Mouse (Mus musculus): ENCODE measurements around the gene Kif3a.
"Not testable (repeated sequence)": the region's sequence is repeated elsewhere in the genome, so short reads cannot be mapped to it uniquely, and the experiment has no call there.

Kif3a gene

GRCm38 (mm10) chr11:53543021-53543420 is 24.2 kb upstream of the Kif3a start:
- DNase-seq (ENCODE audit: low spot score in 2 of 2): no peak

DNA sequence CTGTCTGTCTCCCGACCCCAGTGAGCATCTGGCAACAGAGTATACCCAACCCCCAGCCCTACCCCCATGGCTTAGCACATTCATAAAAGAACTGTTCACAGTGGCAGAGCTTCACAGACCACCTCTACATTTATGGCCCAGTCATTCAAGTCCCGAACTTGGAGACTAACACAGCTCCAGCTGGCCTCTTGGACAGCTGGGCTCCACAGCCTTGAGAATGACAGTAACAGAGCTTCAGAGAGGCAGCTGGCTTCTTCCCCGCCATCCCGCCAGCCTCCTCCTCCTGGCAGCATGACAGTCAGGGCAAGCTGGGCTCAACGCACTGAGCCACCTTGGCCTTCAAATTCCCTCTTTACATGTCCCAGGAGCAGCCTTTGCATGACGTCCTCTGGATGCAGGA is 20.9 kb upstream of the Kif3a start:
- no peak for DNase-seq (ENCODE audit: low spot score in 2 of 2)

DNA sequence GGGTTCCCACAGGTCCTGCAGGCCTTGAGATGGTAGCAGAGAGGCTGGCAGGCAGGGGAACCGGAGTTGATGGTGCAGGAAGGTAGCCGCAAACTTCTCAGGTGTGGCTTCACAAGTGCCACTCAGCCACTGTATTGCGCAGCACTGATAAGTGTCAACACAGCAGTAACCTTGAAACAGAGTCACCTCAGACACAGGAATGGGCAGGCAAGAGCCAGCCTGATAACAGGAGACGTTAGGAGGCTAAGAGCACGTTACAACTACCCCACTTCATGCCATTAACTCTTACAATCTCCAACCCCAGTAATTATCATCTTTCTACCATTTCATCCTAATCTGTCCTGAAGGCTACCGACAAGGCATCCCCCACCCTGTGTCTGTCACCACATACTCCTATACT is 19.6 kb upstream of the Kif3a start:
- DNase-seq (ENCODE audit: low spot score in 2 of 2): no peak

DNA sequence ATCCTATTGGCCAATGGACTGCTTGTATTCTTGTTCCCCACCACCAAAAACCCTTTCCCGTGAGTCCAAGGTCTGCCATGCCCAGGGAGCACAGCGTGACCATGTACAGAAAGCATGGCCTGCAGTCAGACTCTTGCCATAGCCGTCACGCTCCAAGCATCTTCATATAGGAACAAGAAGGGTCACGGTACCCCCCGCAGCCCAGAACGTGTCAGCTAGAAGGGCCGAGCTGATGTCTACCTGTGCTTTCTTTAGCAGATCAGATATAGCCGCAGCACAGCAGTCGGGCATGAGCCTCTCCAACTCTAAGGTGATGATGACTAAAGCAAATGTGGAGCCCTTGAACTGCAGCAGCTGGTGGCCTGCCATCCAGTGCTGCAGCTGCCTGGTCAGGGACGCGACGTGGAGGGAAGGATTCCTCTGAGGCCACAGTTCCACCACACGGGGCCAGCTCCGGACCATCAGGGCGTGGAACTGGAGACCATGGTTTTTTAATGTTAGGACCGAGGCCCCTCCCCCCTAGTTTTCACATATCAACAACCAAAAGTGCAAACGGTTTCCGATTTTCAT is 19.1 kb upstream of the Kif3a start:
- DNase-seq (ENCODE audit: low spot score in 2 of 2): no peak

DNA sequence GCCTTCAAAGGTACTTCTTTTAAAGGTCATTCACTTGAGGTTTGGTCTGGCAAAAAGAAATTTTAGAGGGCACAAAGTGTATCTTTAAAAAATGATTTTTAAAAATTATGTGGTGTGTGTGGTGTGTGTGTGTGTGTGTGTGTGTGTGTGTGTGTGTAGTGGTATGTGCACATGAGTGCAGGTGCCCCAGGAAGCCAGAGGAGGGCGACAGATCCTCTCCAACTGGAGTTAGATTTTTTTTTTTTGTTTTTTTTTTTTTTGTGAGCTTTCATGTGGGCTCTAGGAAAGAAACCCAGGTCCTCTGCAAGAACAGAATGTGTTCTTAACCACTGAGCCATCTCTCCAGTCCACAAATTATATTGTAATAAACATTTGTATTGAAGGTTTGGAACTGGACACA is 16.5 kb upstream of the Kif3a start:
- no peak for DNase-seq (ENCODE audit: low spot score in 2 of 2)

DNA sequence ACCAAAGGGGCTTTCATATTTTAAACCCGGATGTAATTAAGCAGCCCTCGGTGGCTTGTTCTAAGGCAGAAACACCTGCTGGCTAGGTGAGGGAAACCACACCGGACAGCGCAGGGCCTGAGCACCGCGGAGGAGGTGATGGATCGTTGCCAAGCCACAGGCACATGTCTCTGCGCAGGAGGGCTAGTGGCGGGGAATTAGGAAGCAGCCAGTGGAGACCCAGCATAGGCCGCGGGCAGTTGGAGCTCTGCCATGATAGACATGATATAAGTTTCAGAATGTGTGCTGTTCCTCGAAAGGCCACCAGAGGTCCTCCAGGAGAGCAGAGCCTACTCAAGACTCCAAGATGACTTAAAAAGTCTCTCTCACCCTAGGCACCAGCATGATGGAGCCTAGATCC is 15.4 kb upstream of the Kif3a start:
- no peak for DNase-seq (ENCODE audit: low spot score in 2 of 2)

DNA sequence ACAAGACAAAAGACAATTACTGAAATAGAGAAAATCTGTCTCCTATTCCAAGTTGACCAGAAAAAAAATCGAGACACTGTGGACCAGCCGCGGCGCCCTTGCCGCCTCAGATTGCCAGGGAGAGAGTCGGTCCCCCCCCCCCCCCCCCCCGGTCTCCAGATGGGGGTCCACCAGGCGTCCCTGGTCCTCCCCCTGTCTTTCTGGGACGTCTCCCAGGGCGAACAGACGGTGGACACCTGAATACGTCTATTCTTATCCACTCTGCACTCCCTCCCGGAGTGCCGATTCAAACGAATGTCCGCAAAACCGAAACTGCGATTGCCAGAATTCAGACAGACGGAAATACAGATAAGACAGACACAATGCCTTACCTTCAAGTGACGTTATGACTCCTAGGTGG is 10.7 kb upstream of the Kif3a start:
- not testable (repeated sequence) for DNase-seq (ENCODE audit: low spot score in 2 of 2)

GRCm38 (mm10) chr11:53557992-53558391 is 9.2 kb upstream of the Kif3a start:
- not testable (repeated sequence) for DNase-seq (ENCODE audit: low spot score in 2 of 2)

GRCm38 (mm10) chr11:53559980-53560379 is 7.2 kb upstream of the Kif3a start:
- DNase-seq (ENCODE audit: low spot score in 2 of 2): not testable (repeated sequence)

DNA sequence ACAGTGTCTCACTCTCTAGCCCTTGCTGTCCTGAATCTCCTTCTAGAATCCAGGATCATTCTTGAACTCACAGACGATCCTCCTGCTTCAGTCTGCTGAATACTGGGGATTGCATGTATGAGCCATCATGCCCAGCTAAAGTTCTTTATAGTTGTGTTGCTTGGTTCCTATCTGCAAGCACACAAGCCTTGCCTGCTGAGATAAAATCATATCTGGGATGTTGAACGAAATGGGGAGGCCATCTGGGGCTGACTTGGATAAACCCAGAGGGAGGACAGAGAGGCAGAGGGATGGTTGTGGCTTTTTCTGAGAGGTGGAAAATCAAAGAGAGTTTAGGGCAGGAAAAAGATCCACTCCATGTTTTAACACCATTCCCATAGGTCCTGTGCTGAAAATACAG is 5.2 kb upstream of the Kif3a start:
- DNase-seq (ENCODE audit: low spot score in 2 of 2): no peak

DNA sequence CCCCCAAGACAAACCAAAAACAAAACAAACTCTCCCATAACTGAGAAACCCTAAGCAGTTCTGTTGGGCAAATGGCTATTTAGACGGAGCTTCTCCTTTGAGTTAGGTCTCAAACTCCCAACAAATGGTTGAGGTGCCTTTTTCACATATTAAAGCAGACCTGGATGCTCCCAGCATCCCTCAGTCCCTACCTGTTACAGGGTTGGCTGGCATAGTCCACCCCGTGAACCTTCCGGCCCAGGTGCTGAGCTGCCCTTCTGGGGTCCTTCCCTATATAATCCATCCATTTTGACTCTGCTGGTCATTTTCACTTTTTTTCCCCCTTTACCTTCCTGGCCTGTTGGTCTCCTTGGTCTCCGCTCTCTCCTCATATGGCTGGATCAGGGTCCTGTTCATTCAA is 533 bp upstream of the Kif3a start:
- DNase-seq (ENCODE audit: low spot score in 2 of 2): no peak

- DNase-seq (ENCODE audit: low spot score in 2 of 2): no peak
Observed at GRCm38 (mm10) chr11:53580562-53580961, 13.4 kb downstream of the Kif3a start.

DNA sequence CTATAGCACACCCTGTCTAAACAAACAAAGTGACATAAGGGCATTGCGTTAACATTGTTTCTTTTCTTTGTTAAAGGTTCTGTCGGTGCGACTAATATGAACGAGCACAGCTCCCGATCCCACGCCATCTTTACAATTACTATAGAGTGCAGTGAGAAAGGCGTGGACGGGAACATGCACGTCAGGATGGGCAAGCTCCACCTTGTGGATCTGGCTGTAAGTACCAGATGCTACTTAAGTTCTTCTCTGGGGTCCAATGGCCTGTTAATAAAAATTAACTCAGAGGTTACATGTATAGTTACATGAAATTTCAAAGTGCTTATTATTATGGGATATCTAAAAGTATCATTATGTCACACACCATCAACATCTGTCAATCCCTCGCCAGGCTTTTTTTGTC is 16.0 kb downstream of the Kif3a start:
- DNase-seq (ENCODE audit: low spot score in 2 of 2): no peak

DNA sequence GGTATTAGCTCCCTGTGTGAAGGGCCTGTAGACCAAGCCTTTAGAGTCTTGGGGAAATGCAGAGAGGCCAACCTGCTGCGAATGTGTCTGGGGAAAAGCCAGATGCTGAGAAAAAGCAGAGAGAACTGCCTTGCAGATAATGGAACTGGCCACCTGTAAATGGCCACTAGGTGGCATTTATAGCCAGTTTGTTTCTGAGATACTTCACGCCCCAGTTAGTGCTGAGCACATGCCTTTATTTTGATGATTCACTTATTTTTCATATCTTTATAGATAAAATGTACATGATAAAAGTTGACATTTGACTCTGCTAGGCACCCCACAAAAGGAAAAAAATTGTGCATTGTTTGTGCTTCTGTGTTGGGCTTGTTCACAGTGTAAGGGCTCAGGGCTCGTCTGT is 17.7 kb downstream of the Kif3a start:
- no peak for DNase-seq (ENCODE audit: low spot score in 2 of 2)

DNA sequence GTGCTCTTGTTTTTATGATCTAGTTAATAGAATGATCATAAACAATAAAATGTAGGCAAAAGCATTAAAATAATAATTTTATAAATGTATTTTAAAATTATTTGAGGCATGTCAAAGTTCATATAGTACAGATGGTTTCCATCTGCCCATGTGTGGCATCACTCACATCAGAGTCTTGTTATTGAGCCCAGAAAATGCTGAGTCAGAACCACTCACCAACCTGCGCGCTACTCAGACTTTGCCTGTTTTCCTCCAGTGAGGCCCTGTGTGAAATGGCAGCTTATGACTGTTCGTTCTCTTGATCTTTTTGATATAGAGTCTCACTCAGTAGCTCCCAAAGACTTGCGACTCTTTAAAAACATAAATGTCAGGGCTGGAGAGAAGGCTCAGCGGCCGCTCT is 18.3 kb downstream of the Kif3a start:
- DNase-seq (ENCODE audit: low spot score in 2 of 2): no peak

DNA sequence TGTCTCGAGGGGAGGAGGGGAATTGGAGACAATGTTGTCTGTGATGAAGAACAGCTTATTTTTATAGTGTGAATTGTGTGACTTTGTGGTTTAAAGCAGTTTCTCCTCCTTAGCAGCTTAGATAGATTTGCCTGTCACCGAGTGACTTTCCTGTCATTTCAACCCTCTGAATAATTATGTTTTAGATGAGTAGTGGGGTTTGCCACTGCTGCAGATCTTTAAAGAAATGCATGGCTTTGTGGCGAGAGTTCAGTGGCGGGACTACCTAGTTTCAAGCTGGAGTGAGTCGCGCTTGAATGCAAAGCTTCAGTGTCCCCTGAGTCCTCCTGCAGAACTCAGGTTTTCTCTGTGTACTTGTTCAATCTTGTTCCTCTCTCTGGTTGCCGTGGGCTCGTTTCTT is 21.1 kb downstream of the Kif3a start:
- no peak for DNase-seq (ENCODE audit: low spot score in 2 of 2)

- peak; percentile 27 to 29 for DNase-seq (ENCODE audit: low spot score in 2 of 2)
Observed at GRCm38 (mm10) chr11:53590368-53590768, 23.2 kb downstream of the Kif3a start.

DNA sequence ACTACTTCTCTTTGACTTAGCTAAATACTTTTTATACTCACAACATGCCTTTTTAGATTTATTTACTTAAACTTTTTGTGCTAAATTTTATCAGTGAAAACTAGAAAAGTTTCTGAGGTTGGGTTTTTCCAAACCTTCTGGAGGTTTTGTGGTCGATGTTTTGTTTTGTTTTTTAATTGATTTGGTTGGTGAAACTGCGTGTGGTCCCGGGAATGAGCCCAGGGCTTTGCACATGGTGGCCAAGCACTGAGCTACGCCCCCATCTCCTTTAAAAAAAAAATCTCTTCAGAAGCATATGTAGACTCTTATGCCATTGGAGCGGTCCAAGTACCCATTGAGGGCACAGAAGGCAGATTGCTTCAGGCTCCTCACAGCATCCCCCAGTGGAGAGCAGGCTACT is 23.9 kb downstream of the Kif3a start:
- no peak for DNase-seq (ENCODE audit: low spot score in 2 of 2)

DNA sequence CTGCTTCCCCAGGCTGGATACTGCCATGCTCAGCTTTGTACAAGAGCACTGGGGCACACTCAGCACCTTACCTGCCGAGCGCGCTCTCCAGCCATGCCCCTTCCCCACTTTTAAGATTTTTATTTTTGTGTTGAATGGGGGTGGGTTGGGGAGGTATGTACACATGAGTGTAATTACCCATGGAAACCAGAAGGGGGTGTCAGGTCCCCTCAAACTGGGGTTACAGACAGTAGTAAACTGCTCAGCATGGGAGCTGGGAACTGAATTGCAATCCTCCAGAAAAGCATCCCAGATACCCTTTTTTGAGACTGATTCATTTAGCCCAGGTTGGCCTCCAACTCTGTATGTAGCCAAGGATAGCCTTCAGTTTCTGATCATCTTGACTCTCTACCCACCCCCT is 37.8 kb downstream of the Kif3a start:
- no peak for DNase-seq (ENCODE audit: low spot score in 2 of 2)

- no peak for DNase-seq (ENCODE audit: low spot score in 2 of 2)
Observed at GRCm38 (mm10) chr11:53605609-53606008, 38.4 kb downstream of the Kif3a start.

DNA sequence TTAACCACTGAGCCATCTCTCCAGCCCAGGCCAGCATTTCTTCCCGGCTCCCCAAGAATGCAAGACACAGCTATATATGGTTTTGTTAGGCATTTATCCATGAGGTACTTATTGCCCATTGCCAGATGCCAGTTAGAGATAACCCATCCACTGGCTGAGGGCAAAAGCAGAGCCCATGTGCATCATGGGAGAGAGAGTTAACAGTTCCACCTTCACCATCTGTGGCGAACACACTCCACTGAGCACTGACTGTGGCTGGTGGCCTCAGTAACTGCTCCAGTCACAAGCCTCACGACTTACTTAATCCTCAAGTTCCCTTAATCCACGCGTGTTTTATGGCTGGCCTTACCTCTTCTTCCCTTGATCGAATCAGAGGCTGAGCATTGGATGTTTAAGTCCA is 42.1 kb downstream of the Kif3a start:
- no peak for DNase-seq (ENCODE audit: low spot score in 2 of 2)

- no peak for DNase-seq (ENCODE audit: low spot score in 2 of 2)
Observed at GRCm38 (mm10) chr11:53609672-53610071, 42.5 kb downstream of the Kif3a start.

DNA sequence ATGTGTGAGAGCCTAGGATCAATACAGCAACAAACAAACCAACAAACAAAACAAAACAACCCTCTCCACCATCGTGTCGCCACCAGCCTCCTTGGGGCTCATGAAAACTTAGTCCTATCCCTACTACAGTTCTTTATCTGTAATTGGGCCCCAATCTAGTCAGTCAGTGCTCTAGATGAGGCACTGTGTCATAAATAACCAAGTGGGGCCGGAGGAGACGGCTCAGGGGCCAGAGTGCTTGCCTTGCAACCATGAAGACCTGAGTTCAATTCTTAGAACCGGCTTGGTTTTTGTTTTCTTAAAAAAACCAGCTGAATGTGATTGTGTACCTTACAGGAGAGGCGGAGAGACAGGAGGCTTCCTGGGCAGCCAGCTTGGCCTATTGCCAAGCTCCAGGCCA is 48.0 kb downstream of the Kif3a start:
- no peak for DNase-seq (ENCODE audit: low spot score in 2 of 2)

GRCm38 (mm10) chr11:53615575-53615974 is 48.4 kb downstream of the Kif3a start:
- no peak for DNase-seq (ENCODE audit: low spot score in 2 of 2)
